Mouse (Mus musculus) stomach, postnatal 0 days (tissue): Measurements from ENCODE around the gene Atxn7l1. TPM values are rescaled to one million over a fixed set of nuclear protein-coding genes. Genes with fewer than 3 reads are reported as not detected.
A peak's percentile ranks its signal among the peaks of the same experiment; 100 is the strongest.

ENCODE experiments used
- ATAC-seq: fragments of 200-750 bp; cut with Nextera tagmentation; 2 replicates; pipeline ENCODE4 v1.8.0; 2017; ENCODE audit not compliant: low FRiP score, low TSS enrichment
- DNase-seq: peaks from one replicate; pipeline ENCODE4 v3.0.0-alpha.2; 2016; ENCODE audit warnings: low spot score
- H3K27ac ChIP-seq: fragments of 300-500 bp; sonication (generic); replicated peaks from 2 replicates; pipeline ENCODE4 v1.5.1; 2014; ENCODE audit warnings: mild to moderate bottlenecking, control low read depth
- H3K27me3 ChIP-seq: fragments of 300-500 bp; sonication (generic); 2 replicates; pipeline ENCODE4 v1.6.1; 2014; ENCODE audit warnings: low read length; ENCODE audit not compliant: control insufficient read depth, insufficient read depth
- H3K36me3 ChIP-seq: fragments of 300-500 bp; sonication (generic); 2 replicates; pipeline ENCODE4 v1.6.1; 2014; ENCODE audit warnings: low read length, mixed read lengths; ENCODE audit not compliant: control insufficient read depth, insufficient read depth
- H3K4me1 ChIP-seq: fragments of 300-500 bp; sonication (generic); replicated peaks from 2 replicates; pipeline ENCODE4 v1.6.1; 2014; ENCODE audit warnings: antibody characterized with exemption; ENCODE audit not compliant: control insufficient read depth, insufficient read depth
- H3K4me2 ChIP-seq: fragments of 300-500 bp; sonication (generic); replicated peaks from 2 replicates; pipeline ENCODE4 v1.6.1; 2014; ENCODE audit warnings: low read depth, mild to moderate bottlenecking, control low read depth, moderate library complexity
- H3K4me3 ChIP-seq: fragments of 300-500 bp; sonication (generic); 2 replicates; pipeline ENCODE4 v1.5.1; 2014; ENCODE audit warnings: low read depth, low read length, control low read depth
- H3K9ac ChIP-seq: fragments of 300-500 bp; sonication (generic); 2 replicates; pipeline ENCODE4 v1.6.1; 2014; ENCODE audit warnings: mild to moderate bottlenecking, low read length, control low read depth, mixed read lengths
- H3K9me3 ChIP-seq: fragments of 300-500 bp; sonication (generic); 2 replicates; pipeline ENCODE4 v1.6.1; 2016; ENCODE audit warnings: low read length; ENCODE audit not compliant: control insufficient read depth
- CTCF ChIP-seq: IDR thresholded peaks from 2 replicates; pipeline ENCODE4 v1.5.1; 2016; ENCODE audit warnings: antibody characterized with exemption, low read depth, mild to moderate bottlenecking, moderate library complexity
- EP300 ChIP-seq: optimal IDR thresholded peaks from 2 replicates; pipeline ENCODE3; 2016; ENCODE audit warnings: antibody characterized with exemption
- WGBS: fragments of 180-500 bp; shearing (Covaris S2); extraction: QIAGEN DNeasy Blood & Tissue Kit; methylation state at CpG from one replicate; pipeline ENCODE4 v1.1.7; 2014; 5-methylcytosine and 5-hydroxymethylcytosine counted together
- polyA plus RNA-seq: library from polyadenylated mRNA; unstranded; fragments of >200 nt; fragmentation: Nextera tagmentation; extraction: Ambion mirVana; gene quantifications from 2 replicates; pipeline ENCODE4 v1.2.1, GENCODE M21; 2015

Gene Atxn7l1
- polyA plus RNA-seq, 1 experiment from 2014 or later: 4.7 TPM

DNA sequence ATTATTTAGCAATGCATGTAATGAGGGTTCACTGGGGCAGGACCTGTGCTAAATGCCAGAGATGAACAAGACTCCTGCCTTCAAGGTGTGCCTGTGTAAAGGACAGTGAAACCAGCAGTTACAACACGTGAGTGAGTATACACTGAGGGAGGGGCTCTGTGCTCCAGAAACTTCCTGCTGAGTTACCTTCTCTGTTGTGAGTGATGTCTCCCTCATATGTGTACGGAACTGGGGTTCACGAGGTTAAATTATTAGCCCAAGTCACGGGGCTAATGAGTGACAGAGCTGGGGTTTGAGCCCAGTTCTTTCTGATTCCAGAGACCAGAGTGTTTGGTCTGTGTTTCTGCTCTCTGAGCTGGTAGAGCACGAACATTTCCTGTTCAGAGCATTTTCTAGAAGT is 168.3 kb downstream of the Atxn7l1 start:
- Histone ChIP-seq H3K4me3 (no peak overlapping the region), H3K9ac (no peak overlapping the region), H3K4me2 (no peak overlapping the region), H3K27me3 (no peaks in the 10 kb centered on the region), H3K9me3 (no peaks in the 10 kb centered on the region), H3K4me1 (no peaks in the 10 kb centered on the region; the same call in 1 of the 2 replicates), H3K36me3 (no peaks in the 10 kb centered on the region), H3K27ac (no peak overlapping the region)
- WGBS: 56% methylated on average over 5 of the region's 5 CpGs
- DNase-seq: no peak
- peak; percentile 74 for ATAC-seq
- no peak for TF ChIP-seq CTCF
- TF ChIP-seq EP300: no peak

DNA sequence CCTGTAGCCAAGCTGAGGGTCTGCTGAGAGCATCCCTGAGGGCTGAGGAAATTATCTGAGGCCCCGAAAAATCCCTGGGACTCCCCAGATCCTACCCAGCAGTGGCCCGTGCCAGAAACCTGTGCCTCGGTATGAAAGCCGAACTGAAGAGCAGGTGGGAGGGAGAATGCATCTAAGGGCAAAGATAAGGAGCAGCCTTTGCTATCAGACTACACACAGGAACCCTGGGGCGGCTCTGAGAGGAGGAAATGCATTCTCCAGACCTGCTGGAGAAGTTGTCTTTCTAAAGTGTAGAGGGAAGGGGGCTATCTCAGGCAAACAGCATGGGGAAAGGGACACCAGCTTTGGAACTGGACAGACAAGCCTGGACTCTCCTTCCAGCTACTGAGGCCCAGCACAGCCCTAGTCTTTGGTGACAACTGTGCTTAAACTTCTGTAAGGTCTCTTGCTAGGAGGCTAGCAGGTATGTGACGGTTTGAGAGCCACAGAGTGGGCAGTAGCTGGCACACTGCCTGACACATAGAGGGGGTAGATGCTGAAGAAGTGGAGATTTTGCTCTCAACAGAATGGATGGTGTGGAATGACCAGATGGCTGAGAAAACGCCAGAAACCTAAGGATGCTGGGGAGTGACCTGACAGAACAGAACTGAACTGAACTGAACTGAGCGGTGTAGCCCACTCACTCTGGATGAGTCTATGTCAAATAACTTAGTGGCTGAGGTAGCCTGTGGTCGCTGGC is 170.5 kb downstream of the Atxn7l1 start:
- Histone ChIP-seq H3K4me2 (no peak overlapping the region), H3K27me3 (no peaks in the 10 kb centered on the region), H3K4me1 (no peaks in the 10 kb centered on the region), H3K36me3 (no peaks in the 10 kb centered on the region), H3K9me3 (no peaks in the 10 kb centered on the region), H3K9ac (no peak overlapping the region), H3K27ac (no peak overlapping the region), H3K4me3 (no peak overlapping the region)
- TF ChIP-seq CTCF (no peak), EP300 (no peak)
- WGBS: 75% methylated on average over 9 of the region's 9 CpGs
- ATAC-seq: no peak
- no peak for DNase-seq

DNA sequence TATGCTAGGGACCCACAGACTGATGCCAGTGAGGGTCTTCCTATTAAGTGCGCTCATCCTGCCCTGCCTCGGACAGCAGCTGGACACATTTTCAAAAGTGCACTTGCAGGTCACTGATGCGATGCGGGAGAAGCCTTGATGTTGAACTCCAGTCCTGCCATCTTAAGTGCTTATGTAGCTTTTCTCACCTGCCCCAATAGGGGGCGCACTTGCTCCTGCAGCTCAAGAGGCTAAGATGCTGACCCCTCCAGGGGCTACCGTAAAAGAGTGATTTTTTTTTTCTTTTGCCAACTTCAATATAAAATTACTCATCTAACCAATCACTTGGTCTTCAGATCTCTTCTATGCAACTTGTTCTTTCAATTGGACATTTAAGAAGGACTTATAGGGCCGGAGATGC is 175.1 kb downstream of the Atxn7l1 start:
- H3K27ac ChIP-seq: no peak overlapping the region
- no peak overlapping the region for H3K4me3 ChIP-seq
- H3K36me3 ChIP-seq: no peaks in the 10 kb centered on the region
- H3K4me1 ChIP-seq: no peaks in the 10 kb centered on the region
- TF ChIP-seq CTCF (peak; percentile 24; the same call in 1 of the 2 replicates), EP300 (no peak)
- no peak overlapping the region for H3K9ac ChIP-seq
- H3K27me3 ChIP-seq: no peaks in the 10 kb centered on the region
- no peak overlapping the region for H3K4me2 ChIP-seq
- 76% methylated on average over 7 of the region's 7 CpGs for WGBS
- DNase-seq (no peak), ATAC-seq (no peak)
- no peaks in the 10 kb centered on the region for H3K9me3 ChIP-seq

DNA sequence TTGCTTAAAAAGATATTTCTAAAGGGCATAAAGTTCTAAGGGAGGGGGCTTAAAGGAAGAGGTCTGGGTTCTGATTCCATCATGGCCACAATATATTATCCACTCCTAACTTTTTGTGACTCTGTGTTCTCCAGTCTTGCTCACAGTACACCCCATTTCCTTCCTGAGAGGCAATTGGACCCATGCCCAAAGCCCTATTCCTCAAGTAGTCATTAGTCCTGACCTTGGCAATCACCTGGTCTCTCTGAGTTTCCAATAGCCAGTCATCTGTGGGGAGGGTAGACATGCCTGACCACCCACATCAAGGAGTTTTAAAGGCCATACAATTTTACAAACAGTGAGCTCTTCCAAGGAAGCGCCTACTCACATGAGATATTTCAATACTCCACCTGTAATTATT is 176.3 kb downstream of the Atxn7l1 start:
- no peak for TF ChIP-seq CTCF
- no peak for TF ChIP-seq EP300
- no peaks in the 10 kb centered on the region for H3K4me1 ChIP-seq
- ATAC-seq (no peak), DNase-seq (no peak)
- no peak overlapping the region for H3K4me3 ChIP-seq
- no peak overlapping the region for H3K27ac ChIP-seq
- H3K9ac ChIP-seq: no peak overlapping the region
- H3K27me3 ChIP-seq: no peaks in the 10 kb centered on the region
- H3K36me3 ChIP-seq: no peaks in the 10 kb centered on the region
- no peaks in the 10 kb centered on the region for H3K9me3 ChIP-seq
- WGBS: 81% methylated on average over 1 of the region's 1 CpGs
- H3K4me2 ChIP-seq: no peak overlapping the region

DNA sequence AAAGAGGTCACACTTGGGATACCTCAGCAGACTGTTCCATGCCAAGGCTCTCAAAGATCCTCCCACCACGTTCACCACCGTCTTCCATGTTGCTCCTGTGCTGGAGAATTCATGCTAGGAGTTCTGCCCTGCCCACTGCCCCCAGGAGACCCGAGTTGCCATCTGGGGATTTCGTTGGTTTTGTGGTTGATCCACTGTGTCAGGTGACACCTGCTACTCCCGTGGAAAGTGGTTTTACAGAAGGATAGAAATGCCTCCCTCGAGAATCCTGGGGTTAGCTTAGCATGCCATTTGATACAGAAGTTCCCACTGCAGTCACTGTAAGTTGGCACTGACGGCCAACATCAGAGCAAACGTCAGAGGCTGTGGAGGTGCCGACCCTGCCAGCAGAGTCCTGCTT is 177.9 kb downstream of the Atxn7l1 start:
- Histone ChIP-seq H3K4me1 (no peaks in the 10 kb centered on the region), H3K4me3 (no peak overlapping the region), H3K27me3 (no peaks in the 10 kb centered on the region), H3K27ac (no peak overlapping the region), H3K36me3 (no peaks in the 10 kb centered on the region), H3K4me2 (no peak overlapping the region), H3K9me3 (no peaks in the 10 kb centered on the region), H3K9ac (no peak overlapping the region)
- DNase-seq: no peak
- 82% methylated on average over 9 of the region's 9 CpGs for WGBS
- TF ChIP-seq CTCF (no peak), EP300 (no peak)
- no peak for ATAC-seq

DNA sequence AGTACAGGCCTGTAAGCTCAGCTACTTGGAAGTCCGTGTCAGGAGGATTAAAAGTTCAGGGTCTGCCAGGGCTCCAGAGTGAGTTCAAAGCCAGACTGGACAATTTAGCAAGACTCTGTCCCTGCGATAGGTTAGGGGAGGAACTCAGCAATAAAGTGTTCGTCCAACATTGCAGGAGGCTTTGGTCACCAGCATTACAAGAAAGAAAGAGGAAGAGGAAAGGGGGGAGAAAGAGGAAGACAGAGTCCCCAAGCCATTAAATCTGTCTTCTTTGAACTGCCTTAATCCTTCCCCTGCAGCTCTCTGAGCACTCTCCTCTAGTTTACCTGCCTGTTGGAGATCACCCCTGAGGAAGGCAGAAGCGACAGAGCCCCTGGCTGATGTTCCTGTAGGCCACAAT is 184.6 kb downstream of the Atxn7l1 start:
- Histone ChIP-seq H3K4me3 (no peak overlapping the region), H3K4me1 (no peaks in the 10 kb centered on the region), H3K27me3 (no peaks in the 10 kb centered on the region), H3K27ac (no peak overlapping the region), H3K4me2 (no peak overlapping the region), H3K36me3 (no peaks in the 10 kb centered on the region), H3K9me3 (no peaks in the 10 kb centered on the region), H3K9ac (no peak overlapping the region)
- WGBS: 74% methylated on average over 4 of the region's 4 CpGs
- DNase-seq (no peak), ATAC-seq (no peak)
- TF ChIP-seq CTCF: no peak
- TF ChIP-seq EP300: no peak
